Mouse (Mus musculus): ENCODE results near the gene Wnt16.
A peak's percentile ranks its signal among the peaks of the same experiment; 100 is the strongest.

The Wnt16 gene

DNA sequence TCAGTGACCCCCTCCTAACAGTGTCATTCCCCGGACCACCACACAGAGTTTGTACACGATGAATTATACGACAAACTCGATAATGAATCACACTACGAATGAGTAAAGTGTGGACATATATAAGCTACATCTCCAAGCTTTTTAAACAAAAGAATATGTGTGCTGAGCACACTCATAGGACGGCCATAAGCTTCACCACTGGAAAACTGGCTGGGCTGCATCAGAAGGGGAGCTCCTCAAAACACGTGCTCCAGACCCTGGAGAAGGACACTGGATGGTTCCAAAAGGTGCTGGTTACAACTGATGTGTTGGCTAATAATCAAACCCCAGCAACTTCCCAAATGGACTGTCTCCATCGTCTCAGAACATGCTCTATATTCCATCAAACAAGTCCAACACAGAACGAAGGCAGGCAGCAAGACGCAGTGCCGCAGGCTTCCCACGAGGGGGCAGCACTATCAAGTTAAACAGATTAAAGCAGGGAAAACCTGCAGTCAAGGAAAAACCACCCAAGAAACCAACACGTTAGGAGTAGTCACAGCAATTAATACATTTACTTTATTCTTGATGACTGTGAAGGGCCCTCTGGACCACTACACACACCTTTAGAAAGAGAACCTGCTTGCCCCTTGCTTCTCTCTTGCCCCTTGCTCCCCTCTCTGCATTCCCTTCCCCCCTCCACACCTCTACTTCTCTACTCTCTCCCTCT is 37.5 kb downstream of the Wnt16 start:
- DNase-seq (ENCODE audit: low read depth, low spot score): peak; percentile 49

DNA sequence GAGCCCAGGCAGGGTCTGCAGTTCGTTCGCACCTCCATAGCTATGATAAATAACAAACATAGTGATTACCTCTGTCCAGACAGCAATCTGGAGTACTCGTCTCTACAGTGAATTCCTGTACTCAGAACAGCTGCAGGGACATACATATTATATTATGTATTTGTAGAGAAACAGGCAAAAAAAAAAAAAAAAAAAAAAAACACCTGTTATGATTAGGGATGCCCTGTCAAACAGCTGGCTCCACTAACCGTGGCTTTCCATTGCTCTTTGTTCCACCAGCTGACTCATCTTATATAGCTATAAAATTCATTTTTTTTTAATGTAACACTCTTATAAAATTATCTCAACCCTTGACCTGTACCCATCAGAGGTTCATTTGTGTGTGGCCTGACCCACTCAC is 38.3 kb downstream of the Wnt16 start:
- DNase-seq (ENCODE audit: low read depth, low spot score): no peak

DNA sequence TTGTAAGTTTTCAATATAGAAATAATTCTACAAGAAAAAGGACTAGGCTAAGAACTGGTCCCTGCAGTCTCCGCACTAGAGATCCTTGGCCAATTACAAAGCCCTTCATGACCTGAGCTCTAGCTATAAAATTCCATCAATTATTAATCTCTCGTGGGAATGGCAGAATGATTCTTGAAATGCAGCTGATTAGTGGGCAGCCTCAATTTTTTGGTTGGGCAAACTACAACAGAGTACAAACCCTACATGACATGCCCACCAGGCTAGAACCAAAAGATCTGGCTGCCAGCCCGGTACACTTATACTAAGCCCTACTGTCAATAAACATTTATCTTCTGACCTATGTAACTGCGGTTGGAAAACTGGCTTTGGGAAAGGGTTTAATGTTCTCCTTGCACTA is 39.1 kb downstream of the Wnt16 start:
- DNase-seq (ENCODE audit: low read depth, low spot score): no peak

DNA sequence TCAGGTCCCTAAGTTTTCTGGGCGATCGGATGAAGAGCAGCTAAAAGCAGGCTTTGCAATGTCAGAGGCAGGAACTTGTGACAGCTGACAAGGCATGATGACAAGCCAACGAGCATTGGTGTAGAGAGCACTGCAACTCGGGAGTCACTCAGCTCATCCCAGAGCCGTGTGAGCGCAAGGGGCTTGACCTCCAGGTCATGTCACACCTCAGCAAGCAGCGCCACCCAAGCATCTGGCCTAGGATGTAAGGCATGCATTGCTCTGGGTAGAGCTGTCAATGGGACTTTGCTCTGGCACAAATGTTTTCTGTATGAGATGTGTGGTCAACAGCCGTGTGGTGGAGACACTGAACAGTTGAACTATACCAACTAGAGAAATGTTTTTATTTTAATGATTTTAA is 39.9 kb downstream of the Wnt16 start:
- DNase-seq (ENCODE audit: low read depth, low spot score): no peak

DNA sequence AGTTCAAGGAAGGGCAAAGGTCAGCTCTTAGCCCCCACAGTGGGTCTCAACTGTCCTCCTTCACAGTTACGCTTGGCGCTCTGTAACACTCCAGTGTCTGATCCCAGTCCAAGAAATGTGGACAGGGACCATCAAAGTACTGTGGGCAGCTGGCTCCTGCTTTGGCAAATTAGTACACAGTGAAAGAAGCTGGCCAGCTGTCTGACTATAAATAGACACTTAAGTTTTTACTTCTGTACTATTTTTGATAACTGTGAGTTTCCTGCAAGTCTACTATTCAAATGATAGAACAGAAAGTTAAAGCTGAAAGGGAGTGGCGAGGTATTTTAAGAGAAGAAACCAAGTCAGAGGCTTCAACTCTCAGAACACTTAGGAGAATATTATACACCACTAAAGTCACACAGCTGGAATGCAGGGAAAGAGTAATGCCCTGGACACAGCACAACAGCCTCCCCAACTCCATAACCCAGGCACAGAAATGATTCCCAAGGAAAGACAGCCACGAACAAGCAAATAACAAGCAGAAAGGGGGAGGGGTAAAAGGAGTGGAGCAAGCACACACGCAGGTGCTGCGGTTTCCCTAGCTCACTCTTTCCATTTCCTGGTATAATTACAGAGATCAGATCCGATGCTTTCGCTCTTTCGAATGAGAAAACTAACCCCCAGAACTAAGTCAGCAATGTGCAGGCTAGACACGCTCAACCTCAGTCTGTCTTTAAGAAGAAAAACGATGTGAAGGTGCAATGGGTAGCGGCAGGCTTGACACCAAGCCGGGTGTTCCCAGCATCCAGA is 42.3 kb downstream of the Wnt16 start:
- no peak for DNase-seq (ENCODE audit: low read depth, low spot score)

DNA sequence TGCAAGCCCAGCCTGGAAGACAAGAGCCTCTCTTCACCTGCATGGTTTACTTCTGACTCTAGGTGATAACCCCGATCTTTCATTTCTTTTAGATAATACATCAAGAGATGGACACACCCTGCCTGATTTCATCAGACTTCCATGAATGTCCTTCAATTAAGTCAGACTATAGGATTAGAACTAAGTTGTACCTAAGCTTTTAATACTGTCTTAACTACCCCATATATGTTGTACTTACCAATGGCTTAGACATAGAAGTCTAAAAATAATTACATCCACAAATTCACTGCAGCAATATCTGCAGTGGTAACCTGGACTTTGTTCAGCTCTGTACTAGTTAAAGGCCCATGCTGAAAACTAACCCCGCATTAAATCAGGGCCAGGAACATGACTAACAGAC is 44.5 kb downstream of the Wnt16 start:
- no peak for DNase-seq (ENCODE audit: low read depth, low spot score)

DNA sequence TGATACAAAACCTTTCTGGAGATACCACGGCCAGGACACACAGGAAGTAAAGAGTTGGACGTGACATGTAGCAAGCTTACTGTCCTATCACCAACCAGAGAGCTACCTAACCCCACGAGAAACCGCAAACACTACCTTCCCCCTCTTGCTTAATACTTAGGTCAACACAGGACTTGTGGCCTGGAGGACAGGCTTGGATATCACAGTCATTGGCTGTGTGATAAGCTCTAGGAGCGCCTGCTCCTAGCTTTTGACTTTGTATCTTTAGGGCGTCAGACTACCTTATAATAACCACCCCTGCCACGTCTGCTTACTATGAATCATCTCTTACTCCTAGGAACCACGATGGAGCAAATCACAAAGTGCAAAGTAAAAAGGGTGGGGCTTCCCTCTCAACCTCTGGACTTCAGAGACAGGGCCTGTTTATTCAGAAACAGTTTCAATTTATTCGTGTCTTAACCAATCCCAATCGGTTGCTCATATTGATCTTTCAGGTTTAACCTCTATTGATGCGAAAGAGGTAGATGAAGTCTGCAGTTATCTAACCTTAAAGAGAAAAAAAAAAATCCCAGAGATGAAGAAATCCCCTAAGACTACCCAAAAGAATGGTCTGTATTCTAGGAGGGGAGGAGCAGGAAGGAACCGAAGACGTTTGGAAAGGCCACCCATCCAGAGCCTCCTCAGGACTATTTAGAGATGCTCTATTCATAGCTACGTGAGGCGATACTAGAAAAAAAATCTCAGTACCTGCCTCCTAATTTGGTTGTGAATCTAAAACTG is 51.9 kb downstream of the Wnt16 start:
- no peak for DNase-seq (ENCODE audit: low read depth, low spot score)

DNA sequence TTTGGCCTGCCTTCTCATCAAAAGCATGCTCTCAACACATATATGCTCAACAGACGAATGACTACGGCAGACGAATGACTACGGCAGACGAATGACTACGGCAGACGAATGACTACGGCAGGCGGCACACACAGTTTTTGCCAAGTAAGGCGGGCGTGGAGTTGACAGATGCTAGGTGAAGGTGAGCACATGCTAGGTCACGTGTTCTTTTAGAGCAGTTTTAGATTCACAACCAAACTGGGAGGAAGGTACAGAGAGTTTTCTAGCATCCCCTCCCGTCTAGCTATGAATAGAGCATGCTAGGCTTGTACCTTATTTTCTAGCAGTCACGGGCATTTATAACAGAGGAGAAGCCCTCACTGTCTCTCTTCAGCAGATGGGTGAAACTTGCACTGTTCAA is 52.8 kb downstream of the Wnt16 start:
- DNase-seq (ENCODE audit: low read depth, low spot score): no peak

DNA sequence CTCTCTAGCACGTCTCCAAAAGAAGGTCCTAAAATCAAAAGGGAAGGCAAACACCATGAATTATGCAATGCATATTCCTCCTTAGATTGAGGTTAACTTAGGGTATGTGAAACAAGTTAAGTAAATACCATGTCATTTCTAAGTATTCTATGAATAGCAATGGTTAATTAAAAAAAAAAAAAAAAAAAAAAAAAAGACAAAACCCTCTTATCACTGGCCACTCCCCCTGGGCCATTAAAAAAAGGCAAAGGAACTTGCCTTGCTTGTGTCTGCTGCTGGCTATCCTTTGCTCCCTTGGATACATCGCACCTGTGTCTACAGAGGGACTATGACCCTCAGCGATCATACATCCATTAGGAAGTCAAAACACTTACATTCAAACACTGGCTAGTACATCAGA is 55.3 kb downstream of the Wnt16 start:
- DNase-seq (ENCODE audit: low read depth, low spot score): no peak

DNA sequence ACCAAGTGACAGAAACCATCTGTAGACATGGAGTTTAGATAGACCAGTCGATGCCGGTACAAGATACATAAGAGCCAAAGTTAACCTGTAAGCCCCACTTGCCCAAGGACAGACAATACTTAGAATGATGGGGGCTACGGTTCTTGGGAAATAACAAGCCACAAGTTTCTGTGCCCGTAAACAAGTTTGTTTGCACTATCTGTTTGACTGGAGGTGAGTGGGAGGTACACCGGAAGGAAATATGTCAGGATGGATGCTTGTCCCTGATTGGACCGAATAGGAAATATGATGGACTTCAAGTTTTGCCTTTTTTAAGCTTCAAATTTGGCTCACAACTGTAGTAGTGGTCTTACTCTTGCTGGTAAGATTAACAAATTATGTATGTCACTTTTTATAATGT is 55.7 kb downstream of the Wnt16 start:
- no peak for DNase-seq (ENCODE audit: low read depth, low spot score)

DNA sequence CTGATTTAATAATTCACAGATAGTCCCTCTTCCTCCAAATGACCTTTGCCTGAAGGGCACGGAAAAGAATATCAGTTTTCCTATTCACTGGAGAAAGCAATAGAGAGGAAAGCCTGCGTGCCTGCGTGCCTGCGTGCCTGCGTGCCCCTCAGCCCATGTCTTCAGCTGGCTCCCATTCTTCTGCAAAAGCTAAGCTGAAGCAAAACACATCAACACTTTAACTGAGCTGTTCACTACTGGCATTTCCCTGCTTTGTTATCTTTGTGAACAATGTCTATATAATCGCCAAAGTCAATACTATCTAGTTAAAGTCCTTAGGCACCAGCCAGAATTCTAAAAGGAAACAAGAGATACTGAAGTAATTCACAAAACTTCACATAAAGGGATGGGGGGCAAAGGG is 56.4 kb downstream of the Wnt16 start:
- no peak for DNase-seq (ENCODE audit: low read depth, low spot score)

DNA sequence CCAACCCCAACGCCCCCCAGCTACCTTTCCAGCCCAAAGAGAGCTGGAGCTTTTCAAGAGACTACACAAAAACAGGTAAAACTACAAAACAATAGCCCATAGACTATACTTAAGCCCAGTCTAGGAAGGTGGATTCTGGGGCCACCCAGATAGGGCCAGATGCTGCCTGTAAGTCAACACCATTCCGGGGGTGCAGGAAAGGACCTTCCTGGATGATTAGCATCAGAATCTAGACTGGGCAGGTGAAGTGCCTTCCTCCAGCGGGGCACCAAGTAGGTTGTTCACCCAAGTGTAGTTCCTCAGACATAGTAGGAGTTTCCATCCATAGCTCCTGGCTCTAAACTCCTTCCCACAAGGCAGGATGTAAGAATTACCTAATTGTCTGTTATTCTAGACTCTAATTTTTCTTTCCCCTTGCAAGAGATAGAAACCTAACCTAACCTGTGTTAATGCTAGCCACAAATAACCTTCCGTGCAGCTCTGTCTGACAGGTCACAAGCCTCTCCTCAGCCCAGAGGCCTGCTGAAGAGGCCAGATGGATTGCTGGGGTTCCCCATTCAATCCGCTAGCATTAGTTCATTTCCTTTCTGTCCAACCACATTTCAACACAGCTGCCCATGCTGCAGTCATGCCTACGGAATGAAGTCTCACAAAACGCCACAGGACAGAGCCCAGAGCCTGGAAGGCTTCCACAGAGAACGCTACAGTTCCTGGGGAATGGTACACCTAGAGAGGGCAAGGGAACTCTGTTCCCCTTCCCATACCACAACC is 59.3 kb downstream of the Wnt16 start:
- DNase-seq (ENCODE audit: low read depth, low spot score): no peak
